Mouse (Mus musculus) lung, postnatal 0 days (tissue): Measurements from ENCODE around the gene Egfem1. TPM values are rescaled to one million over a fixed set of nuclear protein-coding genes. Genes with fewer than 3 reads are reported as not detected.

Source experiments
- ATAC-seq: fragments of 200-750 bp; cut with Nextera tagmentation; 2 replicates; pipeline ENCODE4 v1.8.0; 2017; ENCODE audit warnings: moderate library complexity
- DNase-seq: peaks from one replicate; pipeline ENCODE4 v3.0.0-alpha.2; 2016; ENCODE audit warnings: low spot score
- H3K27ac ChIP-seq: fragments of 300-500 bp; sonication (generic); 2 replicates; pipeline ENCODE4 v1.5.1; 2014; ENCODE audit warnings: antibody characterized with exemption, mild to moderate bottlenecking, low read length, mixed read lengths
- H3K27me3 ChIP-seq: fragments of 300-500 bp; sonication (generic); replicated peaks from 2 replicates; pipeline ENCODE4 v1.6.1; 2014; ENCODE audit warnings: low read length, mixed read lengths; ENCODE audit not compliant: insufficient read depth
- H3K36me3 ChIP-seq: fragments of 300-500 bp; sonication (generic); 2 replicates; pipeline ENCODE4 v1.6.1; 2014; ENCODE audit warnings: low read length, mixed read lengths; ENCODE audit not compliant: insufficient read depth
- H3K4me1 ChIP-seq: fragments of 300-500 bp; sonication (generic); 2 replicates; pipeline ENCODE4 v1.6.1; 2014; ENCODE audit warnings: antibody characterized with exemption, low read depth, low read length, mixed read lengths; ENCODE audit not compliant: insufficient read depth
- H3K4me2 ChIP-seq: fragments of 300-500 bp; sonication (generic); replicated peaks from 2 replicates; pipeline ENCODE4 v1.6.1; 2014; ENCODE audit warnings: low read depth, mild to moderate bottlenecking, low read length, moderate library complexity, mixed read lengths
- H3K4me3 ChIP-seq: fragments of 300-500 bp; sonication (generic); 2 replicates; pipeline ENCODE4 v1.5.1; 2014; ENCODE audit warnings: low read depth, low read length
- H3K9ac ChIP-seq: fragments of 300-500 bp; sonication (generic); replicated peaks from 2 replicates; pipeline ENCODE4 v1.6.1; 2014; ENCODE audit warnings: low read depth, mild to moderate bottlenecking
- H3K9me3 ChIP-seq: fragments of 300-500 bp; sonication (generic); 2 replicates; pipeline ENCODE4 v1.6.1; 2016; ENCODE audit warnings: low read length, mixed read lengths
- CTCF ChIP-seq: IDR thresholded peaks from 2 replicates; pipeline ENCODE4 v1.5.1; 2016; ENCODE audit warnings: antibody characterized with exemption, mild to moderate bottlenecking
- EP300 ChIP-seq: IDR thresholded peaks from 2 replicates; pipeline ENCODE4 v1.6.1; 2016; ENCODE audit warnings: antibody characterized with exemption, mild to moderate bottlenecking, control low read depth
- WGBS: fragments of 180-500 bp; shearing (Covaris S2); extraction: QIAGEN DNeasy Blood & Tissue Kit; methylation state at CpG from one replicate; pipeline ENCODE4 v1.1.7; 2014; 5-methylcytosine and 5-hydroxymethylcytosine counted together
- polyA plus RNA-seq: library from polyadenylated mRNA; unstranded; fragments of >200 nt; fragmentation: Nextera tagmentation; extraction: Ambion mirVana; gene quantifications from 2 replicates; pipeline ENCODE4 v1.2.1, GENCODE M21; 2015

The Egfem1 gene
- polyA plus RNA-seq, 1 experiment from 2014 or later, result 19.7 TPM

DNA sequence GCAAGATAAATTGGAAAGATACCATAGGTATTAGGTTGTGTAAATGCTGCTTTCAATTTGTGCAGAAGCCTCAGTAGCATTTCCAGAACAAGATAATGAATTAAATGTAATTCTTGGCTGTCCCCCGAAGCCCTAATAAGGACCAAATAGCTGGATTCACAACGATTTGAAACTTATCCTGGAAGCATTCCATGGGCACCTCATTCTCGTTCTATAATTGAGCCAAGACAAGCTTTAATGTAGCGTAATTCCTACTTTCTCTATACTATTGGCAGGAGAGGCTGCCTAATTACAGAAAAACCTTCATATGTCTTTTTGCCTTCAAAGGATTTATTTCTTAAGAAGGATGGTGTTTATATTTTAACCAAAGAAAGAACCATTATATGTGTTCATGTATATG lies 18.7 kb upstream of the Egfem1 start:
- Histone ChIP-seq H3K9me3 (no peaks in the 10 kb centered on the region), H3K4me2 (no peak overlapping the region), H3K4me1 (no peaks in the 10 kb centered on the region), H3K36me3 (no peaks in the 10 kb centered on the region), H3K27me3 (no peaks in the 10 kb centered on the region), H3K27ac (no peak overlapping the region), H3K4me3 (no peak overlapping the region), H3K9ac (no peak overlapping the region)
- no peak for DNase-seq
- no peak for ATAC-seq
- 61% methylated on average over 4 of the region's 4 CpGs for WGBS
- no peak for TF ChIP-seq CTCF
- TF ChIP-seq EP300, result no peak

- Histone ChIP-seq H3K4me1 (no peaks in the 10 kb centered on the region), H3K9ac (no peak overlapping the region), H3K27me3 (no peaks in the 10 kb centered on the region), H3K9me3 (no peaks in the 10 kb centered on the region), H3K36me3 (no peaks in the 10 kb centered on the region), H3K4me3 (no peak overlapping the region), H3K27ac (no peak overlapping the region), H3K4me2 (no peak overlapping the region)
- ATAC-seq (no peak), DNase-seq (no peak)
- TF ChIP-seq EP300 (no peak), CTCF (no peak)
- 84% methylated on average over 6 of the region's 6 CpGs for WGBS
Observed at GRCm38 (mm10) chr3:29068428-29069098, 13.3 kb upstream of the Egfem1 start.

DNA sequence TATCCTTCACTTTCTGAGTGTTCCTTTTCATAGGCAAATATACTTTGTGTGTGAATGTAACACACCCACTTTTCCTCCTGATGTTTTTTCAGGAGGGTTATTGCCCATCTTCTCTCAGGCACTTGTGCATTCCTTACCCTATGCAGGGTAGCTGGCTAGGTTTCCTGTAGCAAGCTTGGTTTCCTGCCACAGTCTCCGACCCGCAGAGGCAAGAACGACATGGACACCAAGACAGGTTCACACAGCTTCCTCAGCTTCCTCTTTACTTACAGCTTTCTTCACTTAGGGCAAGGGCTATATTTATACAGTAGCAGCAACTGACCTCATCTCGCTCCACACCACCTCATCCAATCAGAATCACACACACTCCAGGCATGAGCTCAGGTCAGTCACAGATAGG lies 10.5 kb upstream of the Egfem1 start:
- TF ChIP-seq CTCF (no peak), EP300 (no peak)
- no peak overlapping the region for H3K4me3 ChIP-seq
- no peaks in the 10 kb centered on the region for H3K27me3 ChIP-seq
- H3K9ac ChIP-seq, result no peak overlapping the region
- DNase-seq (no peak), ATAC-seq (no peak)
- no peak overlapping the region for H3K27ac ChIP-seq
- no peaks in the 10 kb centered on the region for H3K36me3 ChIP-seq
- H3K4me1 ChIP-seq, result no peaks in the 10 kb centered on the region
- no peaks in the 10 kb centered on the region for H3K9me3 ChIP-seq
- WGBS, result 62% methylated on average over 4 of the region's 4 CpGs
- no peak overlapping the region for H3K4me2 ChIP-seq

GRCm38 (mm10) chr3:29081517-29081916 lies 306 bp upstream of the Egfem1 start:
- no peak for DNase-seq
- TF ChIP-seq EP300 (no peak), CTCF (no peak)
- no peak for ATAC-seq
- H3K36me3 ChIP-seq, result no peaks in the 10 kb centered on the region
- no peaks in the 10 kb centered on the region; the same call in 1 of the 2 replicates for H3K4me1 ChIP-seq
- H3K27me3 ChIP-seq, result peaks cover 14% of the 10 kb centered on the region; the same call in 1 of the 2 replicates
- H3K27ac ChIP-seq, result no peak overlapping the region
- peak overlapping the region; percentile 72 for H3K4me2 ChIP-seq
- H3K9me3 ChIP-seq, result no peaks in the 10 kb centered on the region
- peak overlapping the region; percentile 45; the same call in 1 of the 2 replicates for H3K4me3 ChIP-seq
- 24% methylated on average over 13 of the region's 13 CpGs for whole genome bisulfite sequencing
- no peak overlapping the region for H3K9ac ChIP-seq

- H3K4me2 ChIP-seq, result peak overlapping the region; percentile 72
- no peaks in the 10 kb centered on the region for H3K36me3 ChIP-seq
- no peak overlapping the region for H3K9ac ChIP-seq
- H3K4me3 ChIP-seq, result peak overlapping the region; percentile 45
- ATAC-seq, result peak; percentile 54
- H3K9me3 ChIP-seq, result no peaks in the 10 kb centered on the region
- TF ChIP-seq CTCF (peak; percentile 31), EP300 (no peak)
- H3K4me1 ChIP-seq, result no peaks in the 10 kb centered on the region; the same call in 1 of the 2 replicates
- peak; percentile 30 for DNase-seq
- H3K27me3 ChIP-seq, result peaks cover 14% of the 10 kb centered on the region; the same call in 1 of the 2 replicates
- 2% methylated on average over 43 of the region's 59 CpGs for WGBS
- no peak overlapping the region for H3K27ac ChIP-seq
Observed at GRCm38 (mm10) chr3:29082296-29082995, 623 bp downstream of the Egfem1 start.

GRCm38 (mm10) chr3:29082996-29083350 lies 1.1 kb downstream of the Egfem1 start:
- peak; percentile 24 for DNase-seq
- Histone ChIP-seq H3K9me3 (no peaks in the 10 kb centered on the region), H3K27ac (no peak overlapping the region), H3K4me1 (no peaks in the 10 kb centered on the region; the same call in 1 of the 2 replicates), H3K4me3 (peak overlapping the region; percentile 45), H3K4me2 (peak overlapping the region; percentile 72), H3K9ac (no peak overlapping the region), H3K36me3 (no peaks in the 10 kb centered on the region), H3K27me3 (peaks cover 14% of the 10 kb centered on the region; the same call in 1 of the 2 replicates)
- TF ChIP-seq EP300 (no peak), CTCF (no peak)
- ATAC-seq, result no peak
- WGBS, result 3% methylated on average over 12 of the region's 12 CpGs
